Mouse (Mus musculus) thymus, adult 2 months (tissue): ENCODE measurements at regions not wholly inside any gene's neighbourhood (a gene's known extent, or its start where the extent isn't known, plus 50 kb on each side); places are given as distances from the start of the nearest gene placed in this dataset.

Experiments
- DNase-seq: peaks from one replicate; pipeline ENCODE4 v3.0.0; 2021
- H3K27ac ChIP-seq: fragments of 200-500 bp; 2 replicates; pipeline ENCODE4 v1.5.1; 2012; ENCODE audit warnings: low read length, control low read depth; ENCODE audit not compliant: control insufficient read depth, insufficient read depth
- H3K27me3 ChIP-seq: fragments of 200-500 bp; 2 replicates; pipeline ENCODE4 v1.6.1; 2012; ENCODE audit warnings: mild to moderate bottlenecking, low read length, moderate library complexity, mixed read lengths; ENCODE audit not compliant: control insufficient read depth, insufficient read depth
- H3K36me3 ChIP-seq: fragments of 200-500 bp; 2 replicates; pipeline ENCODE4 v1.6.1; 2012; ENCODE audit warnings: mild to moderate bottlenecking, low read length, moderate library complexity; ENCODE audit not compliant: control insufficient read depth, insufficient read depth
- H3K4me1 ChIP-seq: fragments of 200-500 bp; replicated peaks from 2 replicates; pipeline ENCODE4 v1.6.1; 2012; ENCODE audit warnings: low read length; ENCODE audit not compliant: control insufficient read depth, insufficient read depth
- H3K4me3 ChIP-seq: fragments of 200-500 bp; 2 replicates; pipeline ENCODE4 v1.5.1; 2012; ENCODE audit warnings: mild to moderate bottlenecking, low read length, control low read depth, moderate library complexity; ENCODE audit not compliant: control insufficient read depth, insufficient read depth
- CTCF ChIP-seq: fragments of 200-500 bp; IDR thresholded peaks from 2 replicates; pipeline ENCODE4 v1.5.1; 2012; ENCODE audit warnings: mild to moderate bottlenecking, control low read depth, low read length, moderate library complexity, borderline replicate concordance; ENCODE audit not compliant: control insufficient read depth, poor library complexity, insufficient read depth; ENCODE audit errors: extremely low read depth
- POLR2A ChIP-seq: fragments of 200-500 bp; IDR thresholded peaks from 2 replicates; pipeline ENCODE4 v1.6.1; 2012; ENCODE audit warnings: mild to moderate bottlenecking, low read length, control low read depth, moderate library complexity; ENCODE audit not compliant: control insufficient read depth, poor library complexity, insufficient read depth; ENCODE audit errors: extremely low read depth
- WGBS: fragments of 180-500 bp; shearing (Covaris S2); methylation state at CpG from one replicate; pipeline ENCODE4 v1.1.7; 2018; 5-methylcytosine and 5-hydroxymethylcytosine counted together

- no peaks in the 10 kb centered on the region for H3K4me1 ChIP-seq
- TF ChIP-seq CTCF (no peak), POLR2A (no peak)
- 85% methylated on average over 7 of the region's 7 CpGs for WGBS
- H3K27me3 ChIP-seq, result no peaks in the 10 kb centered on the region
- H3K4me3 ChIP-seq, result no peak overlapping the region
- H3K36me3 ChIP-seq, result no peaks in the 10 kb centered on the region
- no peak for DNase-seq
- H3K27ac ChIP-seq, result no peak overlapping the region
Measured at GRCm38 (mm10) chr3:40286959-40287710, 244.0 kb upstream of the Intu start.

GRCm38 (mm10) chr3:40297120-40297519 is 234.0 kb upstream of the Intu start:
- no peaks in the 10 kb centered on the region for H3K36me3 ChIP-seq
- DNase-seq, result no peak
- no peak overlapping the region for H3K27ac ChIP-seq
- no peak overlapping the region for H3K4me3 ChIP-seq
- no peaks in the 10 kb centered on the region for H3K27me3 ChIP-seq
- TF ChIP-seq CTCF (no peak), POLR2A (no peak)
- no peaks in the 10 kb centered on the region for H3K4me1 ChIP-seq

GRCm38 (mm10) chr3:40320319-40320718 is 210.8 kb upstream of the Intu start:
- H3K36me3 ChIP-seq, result no peaks in the 10 kb centered on the region
- no peak overlapping the region for H3K27ac ChIP-seq
- no peaks in the 10 kb centered on the region for H3K4me1 ChIP-seq
- no peak for TF ChIP-seq POLR2A
- TF ChIP-seq CTCF, result no peak
- no peaks in the 10 kb centered on the region for H3K27me3 ChIP-seq
- DNase-seq, result no peak
- WGBS, result 95% methylated on average over 5 of the region's 5 CpGs
- H3K4me3 ChIP-seq, result no peak overlapping the region

- DNase-seq, result no peak
- no peaks in the 10 kb centered on the region for H3K36me3 ChIP-seq
Measured at GRCm38 (mm10) chr3:40325872-40326803, 204.9 kb upstream of the Intu start.

GRCm38 (mm10) chr3:40339492-40340030 is 191.5 kb upstream of the Intu start:
- Histone ChIP-seq H3K27ac (no peak overlapping the region), H3K36me3 (no peaks in the 10 kb centered on the region), H3K27me3 (no peaks in the 10 kb centered on the region), H3K4me1 (no peaks in the 10 kb centered on the region), H3K4me3 (no peak overlapping the region)
- no peak for DNase-seq
- WGBS, result 92% methylated on average over 5 of the region's 5 CpGs
- TF ChIP-seq CTCF, result no peak
- TF ChIP-seq POLR2A, result no peak

More at GRCm38 (mm10) chr3:40325872-40326803, 204.9 kb upstream of the Intu start:
- Histone ChIP-seq H3K4me3 (no peak overlapping the region), H3K4me1 (no peaks in the 10 kb centered on the region), H3K27me3 (no peaks in the 10 kb centered on the region), H3K27ac (no peak overlapping the region)
- TF ChIP-seq CTCF (no peak), POLR2A (no peak)
- WGBS, result 90% methylated on average over 22 of the region's 22 CpGs

GRCm38 (mm10) chr3:40355103-40355502 is 176.0 kb upstream of the Intu start:
- Histone ChIP-seq H3K27me3 (no peaks in the 10 kb centered on the region), H3K4me3 (no peak overlapping the region), H3K36me3 (no peaks in the 10 kb centered on the region), H3K27ac (no peak overlapping the region), H3K4me1 (no peaks in the 10 kb centered on the region)
- no peak for DNase-seq
- TF ChIP-seq CTCF (no peak), POLR2A (no peak)
- 93% methylated on average over 4 of the region's 4 CpGs for WGBS
